Mouse (Mus musculus): ENCODE results near the gene Def6. TPM values are rescaled to one million over a fixed set of nuclear protein-coding genes. Genes with fewer than 3 reads are reported as not detected.

Gene Def6
- total and polyA plus RNA-seq, 3 experiments, result 31.3 to 81.8 (median 53.6) TPM

- TF ChIP-seq GABPA (IDR thresholded peaks at IDR 0.05; ENCODE audit: insufficient replicate concordance, low read depth, low read length) (no peak), E2F4 (IDR thresholded peaks at IDR 0.05; ENCODE audit: insufficient replicate concordance, low read depth, low read length) (no peak), MAX (IDR thresholded peaks at IDR 0.05; ENCODE audit: low read length) (no peak), MXI1 (IDR thresholded peaks at IDR 0.05; ENCODE audit: low read depth, low read length) (0 out of 2 replicates have a peak, but pooled peaks have one; percentile 23), MAFK (IDR thresholded peaks at IDR 0.05; ENCODE audit: insufficient replicate concordance, low read length) (no peak), RAD21 (IDR thresholded peaks at IDR 0.05; ENCODE audit: low read depth, low read length) (peak; percentile 85), BHLHE40 (IDR thresholded peaks at IDR 0.05; ENCODE audit: low read depth, low read length) (peak; percentile 39; the same call in 1 of the 2 replicates), MEF2A (IDR thresholded peaks at IDR 0.05; ENCODE audit: borderline replicate concordance, low read depth, low read length) (peak; percentile 27; the same call in 1 of the 2 replicates), POLR2AphosphoS2 (IDR thresholded peaks at IDR 0.05; ENCODE audit: low read depth, low read length) (no peak), USF1 (IDR thresholded peaks at IDR 0.05; ENCODE audit: low read depth, low read length) (no peak)
Observed at GRCm38 (mm10) chr17:28232475-28233060, 25.0 kb downstream of the Def6 start, which contains the start of gene Ppard (continued).

DNA sequence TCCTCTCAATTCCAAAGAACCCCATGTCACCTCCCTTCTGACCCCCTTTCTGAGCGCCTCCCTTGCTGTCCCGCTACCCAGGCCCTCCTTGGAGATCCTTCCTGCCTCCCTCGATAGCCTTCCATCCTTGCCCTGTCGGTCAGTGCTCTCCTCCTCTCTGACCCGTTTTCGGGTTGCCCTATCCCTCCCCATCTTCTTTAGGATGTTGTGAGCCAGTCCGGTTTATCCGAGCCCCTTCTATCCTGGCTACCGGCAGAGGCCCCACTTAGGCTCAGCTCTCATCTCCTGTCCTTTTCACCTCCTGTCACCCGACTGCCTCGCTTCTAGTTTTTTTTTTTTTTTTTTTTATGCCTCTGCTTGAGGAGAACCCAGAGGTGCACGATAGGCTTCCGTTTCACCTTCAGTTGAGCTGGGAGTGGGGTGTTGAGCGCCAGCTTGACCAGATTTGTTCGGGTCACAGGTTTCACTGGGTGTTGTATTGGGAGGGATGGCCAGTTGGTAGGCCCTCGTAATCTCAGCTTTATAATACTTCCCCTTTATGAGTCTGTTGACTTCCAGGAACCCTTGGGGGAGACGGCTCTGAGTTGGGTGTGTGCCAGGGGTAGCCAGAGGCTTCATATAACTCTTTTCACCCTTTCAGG, 25.6 kb downstream of the Def6 start:
- H3K9me3 ChIP-seq (replicated peaks; ENCODE audit: low read length), result no peaks in the 10 kb centered on the region
- H3K4me3 ChIP-seq (replicated peaks in 1 of 3; ENCODE audit: low read depth in 2 of 3, low read length in 2 of 3, poor library complexity in 1 of 3), result peak overlapping the region; percentile 80 to 92 (median 88)
- H3K4me1 ChIP-seq (ENCODE audit: control insufficient read depth in 1 of 2, insufficient read depth in 2 of 2), result peaks cover 5 to 40% of the 10 kb centered on the region in 2 experiments
- H3K36me3 ChIP-seq (replicated peaks in 1 of 2; ENCODE audit: control insufficient read depth in 1 of 2, insufficient read depth in 1 of 2, low read length in 1 of 2), result peaks cover 18 to 61% of the 10 kb centered on the region in 2 experiments
- DNase-seq (ENCODE audit: extremely low read depth), result no peak
- in situ Hi-C loops (cut with MboI; ENCODE audit: low pct_ligation_motif_present, low pct_unique_long_range_greater_than_20kb, low sequenced_read_pairs), result loop anchor here (5.0 kb wide), 1 partner anchor 74 kb away; no protein-coding TSS in a partner anchor
- H3K27me3 ChIP-seq (replicated peaks), result no peaks in the 10 kb centered on the region
- H3K4me2 ChIP-seq (ENCODE audit: insufficient read depth, low read depth, poor library complexity, severe bottlenecking), result peak overlapping the region; percentile 94
- no peak overlapping the region for H3K27ac ChIP-seq (ENCODE audit: insufficient read depth, low read depth)
- dilution Hi-C loops (cut with MboI; ENCODE audit: extremely low pct_ligation_motif_present, extremely low pct_unique_long_range_greater_than_20kb, low sequenced_read_pairs), result no loop called here
- peaks cover 14% of the 10 kb centered on the region; the same call in 1 of the 2 replicates for H3K79me2 ChIP-seq (replicated peaks; ENCODE audit: control insufficient read depth, extremely low read depth, insufficient read depth, poor library complexity, severe bottlenecking)
- H3K9ac ChIP-seq (ENCODE audit: insufficient read depth, low read depth), result peak overlapping the region; percentile 87
- TF ChIP-seq MXI1 (IDR thresholded peaks at IDR 0.05; ENCODE audit: low read depth, low read length), result peak; percentile 28; the same call in 1 of the 2 replicates
- TF ChIP-seq ZMIZ1 (IDR thresholded peaks at IDR 0.05; ENCODE audit: low read depth, low read length), result no peak
- no peak for TF ChIP-seq ZKSCAN1 (IDR thresholded peaks at IDR 0.05; ENCODE audit: borderline replicate concordance, low read depth, low read length)
- no peak for TF ChIP-seq ELF1 (IDR thresholded peaks at IDR 0.05; ENCODE audit: low read depth, low read length)
- peak; percentile 10 for TF ChIP-seq SIN3A (IDR thresholded peaks at IDR 0.05; ENCODE audit: low read length)
- peak; percentile 65 for TF ChIP-seq ZNF384 (IDR thresholded peaks at IDR 0.05; ENCODE audit: low read depth, low read length)
- peak in 1 of 2 experiments; percentile 3; a peak in 1 of 4 replicates for TF ChIP-seq CTCF (conservative IDR thresholded peaks at IDR 0.05 in 1 of 2, IDR thresholded peaks at IDR 0.05 in 1 of 2; ENCODE audit: low read depth in 2 of 2, low read length in 2 of 2)
